Mouse (Mus musculus) gastrocnemius, adult 2 months (tissue): ENCODE results near the gene Klrb1b. TPM values are rescaled to one million over a fixed set of nuclear protein-coding genes. Genes with fewer than 3 reads are reported as not detected.
"Not testable (repeated sequence)": the region's sequence is repeated elsewhere in the genome, so short reads cannot be mapped to it uniquely, and the experiment has no call there.

Experiments used
- DNase-seq: peaks from one replicate; pipeline ENCODE4 v3.0.0; 2022
- H3K27ac ChIP-seq: fragments of 200-600 bp; 2 replicates; pipeline ENCODE4 v1.8.1; 2022; ENCODE audit warnings: mild to moderate bottlenecking
- H3K4me3 ChIP-seq: fragments of 200-600 bp; 2 replicates; pipeline ENCODE4 v1.8.1; 2022; ENCODE audit warnings: mild to moderate bottlenecking, moderate library complexity
- CTCF ChIP-seq: fragments of 200-600 bp; IDR thresholded peaks from 2 replicates; pipeline ENCODE4 v1.8.1; 2022; ENCODE audit warnings: antibody characterized with exemption, mild to moderate bottlenecking, moderate library complexity
- intact Hi-C: fragments of 180-260 bp; cut with DNase I; formaldehyde crosslinking; loops from one replicate; pipeline ENCODE4 v1.15.1; 2025
- total RNA-seq, 2 experiments: library from RNA; stranded (reverse); gene quantifications; 2 replicates each; pipeline ENCODE4 v1.2.3; 2021

The Klrb1b gene
- total RNA-seq, 2 experiments from 2014 or later: not detected

DNA sequence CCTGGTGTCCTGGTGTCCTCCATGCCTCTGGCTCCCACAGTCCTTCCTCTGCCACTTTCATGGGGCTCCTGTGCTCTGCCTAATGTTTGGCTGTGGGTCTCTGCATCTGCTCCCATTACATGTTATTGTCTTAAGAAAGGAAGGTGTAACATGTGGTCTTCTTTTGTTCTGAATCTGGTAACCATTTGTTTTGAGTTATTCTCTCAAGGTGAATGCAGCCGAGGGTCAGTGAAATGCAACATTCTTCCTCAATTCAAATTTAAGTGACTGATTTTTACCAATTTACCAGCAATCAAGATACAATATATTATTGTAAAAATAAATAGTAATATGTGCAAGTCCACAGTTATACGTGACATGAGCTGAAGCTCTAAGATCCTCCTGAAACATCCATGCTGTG is 37.0 kb downstream of the Klrb1b start, which contains the start of gene Klrb1c:
Klrb1c (minus strand) TSS at position 101 of the 400 bp plus-strand sequence.
- no peak for TF ChIP-seq CTCF
- intact Hi-C loops: no loop called here
- no peak for DNase-seq
- Histone ChIP-seq H3K4me3 (no peak within 1 kb of the TSS), H3K27ac (no peak within 1 kb of the TSS)

DNA sequence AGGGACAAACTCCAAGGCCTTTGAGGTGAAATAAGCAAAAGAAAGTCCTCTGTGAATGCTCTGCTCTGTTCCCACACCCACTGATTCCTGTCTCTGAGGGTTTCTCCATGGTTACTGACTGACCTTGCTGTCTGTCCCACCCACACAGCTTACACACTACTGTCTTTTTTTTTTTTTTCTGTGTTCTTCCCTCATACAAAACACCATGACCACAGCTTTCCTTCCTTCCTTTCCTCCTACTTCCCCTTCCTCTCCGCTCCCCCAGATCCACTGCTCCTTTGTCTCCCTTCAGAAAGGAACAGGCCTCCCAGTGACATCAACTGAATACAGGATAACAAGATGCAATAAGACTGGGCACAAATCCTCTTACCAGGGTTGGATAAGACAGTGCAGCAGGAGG is 37.6 kb downstream of the Klrb1b start:
- Histone ChIP-seq H3K4me3 (no peak overlapping the region), H3K27ac (no peak overlapping the region)
- TF ChIP-seq CTCF: no peak
- intact Hi-C loops: no loop called here
- no peak for DNase-seq

DNA sequence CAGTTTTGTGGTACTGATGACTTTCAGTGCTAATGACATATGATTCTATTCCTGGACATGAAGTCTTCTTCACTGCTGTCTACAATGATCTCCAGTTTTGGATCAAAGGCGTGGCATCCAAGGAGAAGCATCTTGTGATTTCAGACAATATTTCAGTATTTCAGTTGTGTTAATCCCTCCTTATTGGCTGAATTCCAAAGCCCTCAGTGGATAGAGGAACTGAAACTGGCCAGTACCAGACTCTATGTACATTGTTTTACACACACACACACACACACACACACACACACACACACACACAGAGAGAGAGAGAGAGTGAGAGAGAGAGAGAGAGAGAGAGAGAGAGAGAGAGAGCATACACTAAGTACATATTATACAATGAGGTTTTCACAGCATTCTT is 39.7 kb downstream of the Klrb1b start:
- DNase-seq, intact Hi-C loops, H3K4me3 ChIP-seq, H3K27ac ChIP-seq: not testable (repeated sequence)

DNA sequence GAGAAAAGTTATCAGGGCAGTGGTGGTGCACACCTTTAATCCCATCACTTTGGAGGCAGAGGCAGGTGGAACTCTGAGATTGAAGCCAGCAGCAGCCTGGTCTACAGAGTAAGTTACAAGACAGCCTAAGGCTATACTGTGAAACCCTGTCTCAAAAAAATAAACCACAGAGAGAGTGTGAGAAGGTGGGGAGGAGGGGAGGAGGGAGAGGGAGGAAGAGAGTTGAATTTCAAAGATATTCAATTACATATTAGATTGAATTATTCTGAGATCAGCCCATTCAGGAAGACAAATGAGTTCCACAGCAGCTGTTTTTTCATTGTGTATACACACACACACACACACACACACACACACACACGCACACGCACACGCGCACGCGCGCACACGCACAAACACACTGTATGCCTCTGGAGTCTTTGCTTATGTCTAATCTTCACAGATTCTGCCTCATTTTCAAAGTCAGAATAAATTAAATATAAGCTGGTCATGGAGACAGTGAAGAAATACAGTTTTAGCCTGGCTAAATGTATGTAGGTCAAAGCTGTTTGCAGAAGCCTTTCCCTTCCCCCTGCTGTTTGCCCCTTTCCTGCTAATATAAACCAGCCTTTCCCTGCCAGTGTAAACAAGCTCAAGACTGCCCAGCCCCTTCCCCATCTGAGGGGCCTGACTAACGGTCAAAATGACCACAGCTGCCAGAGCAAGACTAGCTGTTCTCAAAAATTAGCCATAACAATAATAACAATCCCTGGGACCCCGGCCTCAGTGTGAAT is 56.5 kb downstream of the Klrb1b start:
- intact Hi-C loops: no loop called here

DNA sequence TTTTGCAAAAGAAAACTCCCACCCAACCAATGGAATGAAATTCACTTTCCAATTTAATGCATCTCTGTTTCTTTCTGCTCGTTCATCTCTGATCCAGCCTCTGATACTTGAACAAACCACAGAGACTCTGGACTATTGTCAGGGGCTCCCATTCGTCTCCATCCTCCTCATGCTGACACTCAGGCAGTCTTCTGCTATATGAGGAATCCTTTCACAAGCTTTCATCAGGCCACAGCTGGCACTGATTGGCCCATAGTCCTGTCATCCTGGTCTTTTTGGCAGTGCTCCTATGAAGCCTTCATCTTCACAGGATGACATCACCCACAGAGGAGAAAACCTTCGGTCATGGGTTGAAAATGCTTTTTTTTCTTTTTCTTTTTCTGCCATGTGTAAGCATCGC is 58.1 kb downstream of the Klrb1b start:
- intact Hi-C loops: no loop called here
- Histone ChIP-seq H3K27ac (no peak overlapping the region), H3K4me3 (no peak overlapping the region)
- no peak for DNase-seq
- TF ChIP-seq CTCF: no peak

More for the DNA sequence above, 56.5 kb downstream of the Klrb1b start:
- H3K4me3 ChIP-seq: no peak overlapping the region
- no peak for DNase-seq
- H3K27ac ChIP-seq: no peak overlapping the region
- TF ChIP-seq CTCF: no peak

DNA sequence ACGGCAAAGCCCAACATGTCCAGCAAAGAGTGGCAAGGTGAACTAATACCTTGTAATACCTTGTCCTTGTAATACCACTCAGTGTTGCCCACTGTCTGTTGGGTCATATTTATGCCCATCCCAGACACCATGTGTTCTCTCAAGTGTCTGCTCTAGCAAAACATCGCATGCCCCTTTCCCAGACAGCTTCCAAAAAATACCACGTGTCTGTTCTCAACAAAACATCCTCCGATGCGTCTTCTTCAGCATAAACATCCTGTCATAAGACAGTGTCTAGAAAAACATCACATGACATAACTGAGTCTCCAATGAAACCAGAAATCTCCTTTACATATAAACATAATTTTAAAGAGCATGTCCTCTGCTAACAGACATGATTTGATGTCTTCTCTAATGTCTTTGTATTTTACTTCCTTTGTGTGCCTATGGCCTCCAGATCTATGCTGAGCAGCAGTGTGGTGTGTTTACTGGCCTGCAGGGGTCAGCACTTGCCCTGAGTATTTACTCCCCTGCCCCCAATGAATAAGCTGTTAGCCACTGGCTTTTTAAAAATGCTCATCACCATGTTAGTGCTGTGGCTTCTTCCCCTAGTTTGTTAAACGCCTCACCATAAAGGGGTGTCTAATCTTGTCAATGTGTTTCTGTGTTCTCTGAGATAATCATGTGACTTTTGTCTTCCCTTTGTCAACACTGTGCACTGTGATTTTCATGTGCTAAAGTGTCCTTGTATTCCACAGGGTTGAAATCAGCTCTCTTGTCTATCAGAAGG is 59.5 kb downstream of the Klrb1b start:
- DNase-seq: peak; percentile 37
- peak; percentile 57 for TF ChIP-seq CTCF

DNA sequence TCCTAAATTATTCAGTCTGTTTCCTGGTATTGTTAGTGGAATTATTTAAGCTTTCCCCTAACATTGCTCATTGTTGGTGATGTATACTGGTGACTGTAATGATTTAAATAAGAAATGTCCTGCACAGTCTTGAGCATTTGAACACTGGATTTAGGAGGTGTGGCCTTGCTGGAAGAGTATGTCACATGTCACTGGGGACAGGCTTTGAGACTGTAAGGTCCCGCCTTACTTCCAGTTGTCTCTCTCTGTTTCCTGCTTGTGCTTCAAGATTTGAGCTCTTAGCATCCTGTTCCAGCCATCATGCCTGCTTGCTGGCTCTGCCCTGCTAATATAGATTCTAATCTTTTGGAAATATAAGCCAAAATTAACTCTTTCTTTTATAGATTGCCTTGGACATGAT is 60.9 kb downstream of the Klrb1b start:
- intact Hi-C loops: no loop called here

More for the DNA sequence above, 59.5 kb downstream of the Klrb1b start:
- H3K4me3 ChIP-seq, H3K27ac ChIP-seq, intact Hi-C loops: not testable (repeated sequence)

DNA sequence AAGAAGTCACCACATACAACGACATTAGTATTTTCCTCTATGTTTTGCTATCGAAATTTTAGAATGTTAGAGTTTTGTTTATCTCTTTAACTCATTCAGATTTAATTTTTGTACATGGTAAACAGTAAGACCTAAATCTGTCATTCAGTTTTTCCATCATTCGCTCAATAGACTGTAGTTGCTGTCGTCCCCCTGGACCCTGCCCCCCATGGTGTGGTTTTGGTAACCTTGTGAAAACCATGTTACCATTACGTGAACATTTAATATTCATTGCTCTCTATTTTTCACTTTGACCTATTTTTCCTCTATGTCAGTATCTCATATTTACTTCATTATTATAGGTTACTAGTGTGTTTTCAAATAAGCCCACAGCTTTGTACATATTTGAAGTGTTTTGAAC is 61.5 kb downstream of the Klrb1b start:
- intact Hi-C loops: loop anchor here (1.0 to 5.0 kb wide), 3 partner anchors 38 to 768 kb away; partner anchors contain the start of gene Gabarapl1
- Histone ChIP-seq H3K4me3 (peak overlapping the region; percentile 71), H3K27ac (peak overlapping the region; percentile 68)
- no peak for TF ChIP-seq CTCF
- no peak for DNase-seq

More for the DNA sequence above, 60.9 kb downstream of the Klrb1b start:
- no peak overlapping the region for H3K4me3 ChIP-seq
- no peak for TF ChIP-seq CTCF
- no peak overlapping the region for H3K27ac ChIP-seq
- DNase-seq: no peak

DNA sequence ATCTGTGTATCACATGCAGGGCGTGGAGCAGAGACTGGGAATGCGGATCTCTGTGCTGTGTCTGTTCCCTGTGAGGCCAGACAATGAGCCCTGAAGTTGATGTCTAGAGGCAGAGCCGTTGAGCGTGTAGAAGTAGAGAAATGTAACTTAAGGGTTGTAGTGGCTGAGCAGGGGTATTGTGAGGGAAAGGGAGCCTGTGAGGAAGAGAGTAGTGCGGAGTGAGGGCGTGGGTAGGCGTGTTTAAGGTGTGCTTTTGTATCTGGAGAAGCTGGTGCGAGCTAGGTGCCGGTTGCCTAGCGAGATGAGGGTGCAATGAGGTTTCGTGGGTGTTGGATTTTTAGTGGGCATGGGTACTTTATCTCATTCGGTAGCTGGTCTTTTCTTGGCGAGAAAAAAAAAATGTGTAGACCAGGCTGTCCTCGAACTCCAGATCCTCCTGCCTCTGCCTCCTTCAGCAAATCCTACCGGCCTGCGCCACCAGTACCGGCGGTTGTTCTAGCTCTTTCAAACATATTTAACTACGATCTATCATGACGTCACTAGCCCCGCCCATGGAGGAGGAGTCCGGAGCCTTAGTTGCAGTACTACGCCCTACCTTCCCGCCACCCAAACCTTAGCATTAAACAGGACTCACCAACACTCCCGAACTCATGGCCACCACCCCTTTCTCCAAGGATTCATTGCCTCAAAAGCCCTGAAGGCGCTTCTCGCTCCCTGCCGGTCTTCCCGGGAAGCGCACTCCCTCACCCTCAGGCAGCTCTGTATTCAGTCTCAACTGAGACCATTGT is 62.2 kb downstream of the Klrb1b start:
- Histone ChIP-seq H3K4me3 (peak overlapping the region; percentile 71), H3K27ac (peak overlapping the region; percentile 68)
- TF ChIP-seq CTCF: peak; percentile 84
- intact Hi-C loops: loop anchor here (1.0 to 5.0 kb wide), 3 partner anchors 38 to 768 kb away; partner anchors contain the start of gene Gabarapl1
- DNase-seq: peak; percentile 93

Other genes starting within 250 kb of the Klrb1b start
- not detected for gene A2ml1, start 244.7 kb downstream of the Klrb1b start, total RNA-seq
- gene Klrb1a, start 202.8 kb downstream of the Klrb1b start, total RNA-seq: not detected
- not detected for gene Clec2h, start 163.9 kb downstream of the Klrb1b start, total RNA-seq
- gene Klrb1, start 103.3 kb downstream of the Klrb1b start, total RNA-seq: not detected
- gene Klrb1c, start 37.1 kb downstream of the Klrb1b start, total RNA-seq: not detected
- gene Gm44511, start within 50 bp of the Klrb1b start, total RNA-seq: not detected
- not detected for gene Clec2i, start 61.3 kb upstream of the Klrb1b start, total RNA-seq
- not detected for gene BC035044, start 64.8 kb upstream of the Klrb1b start, total RNA-seq
- 1 to 10 TPM; 3.5 to 4.6 TPM for gene Clec2g, start 108.0 kb upstream of the Klrb1b start, total RNA-seq
- not detected for gene Klrb1f, start 219.6 kb upstream of the Klrb1b start, total RNA-seq